Mouse (Mus musculus) heart, embryonic 12.5 days (tissue): ENCODE results near the gene Fam198a. TPM values are rescaled to one million over a fixed set of nuclear protein-coding genes. Genes with fewer than 3 reads are reported as not detected.

Experiments used
- ATAC-seq: fragments of 200-750 bp; cut with Nextera tagmentation; 2 replicates; pipeline ENCODE4 v1.8.0; 2017; ENCODE audit warnings: moderate TSS enrichment, moderate library complexity; ENCODE audit not compliant: insufficient number of reproducible peaks, low FRiP score
- H3K27ac ChIP-seq: fragments of 300-500 bp; sonication (generic); 2 replicates; pipeline ENCODE4 v1.5.1; 2016; ENCODE audit warnings: mild to moderate bottlenecking, moderate library complexity; ENCODE audit not compliant: poor library complexity, severe bottlenecking
- H3K27me3 ChIP-seq: fragments of 300-500 bp; sonication (generic); replicated peaks from 2 replicates; pipeline ENCODE4 v1.6.1; 2016; ENCODE audit warnings: mild to moderate bottlenecking, moderate library complexity
- H3K36me3 ChIP-seq: fragments of 300-500 bp; sonication (generic); 2 replicates; pipeline ENCODE4 v1.6.1; 2016; ENCODE audit warnings: mild to moderate bottlenecking, moderate library complexity
- H3K4me1 ChIP-seq: fragments of 300-500 bp; sonication (generic); replicated peaks from 2 replicates; pipeline ENCODE4 v1.6.1; 2016; ENCODE audit warnings: mild to moderate bottlenecking
- H3K4me2 ChIP-seq: fragments of 300-500 bp; sonication (generic); 2 replicates; pipeline ENCODE4 v1.6.1; 2016; ENCODE audit warnings: mild to moderate bottlenecking, moderate library complexity
- H3K4me3 ChIP-seq: fragments of 300-500 bp; sonication (generic); 2 replicates; pipeline ENCODE4 v1.5.1; 2016; ENCODE audit warnings: mild to moderate bottlenecking
- H3K9ac ChIP-seq: fragments of 300-500 bp; sonication (generic); 2 replicates; pipeline ENCODE4 v1.6.1; 2016; ENCODE audit warnings: mild to moderate bottlenecking, moderate library complexity
- H3K9me3 ChIP-seq: fragments of 300-500 bp; sonication (generic); replicated peaks from 2 replicates; pipeline ENCODE4 v1.6.1; 2016; ENCODE audit warnings: mild to moderate bottlenecking, moderate library complexity
- WGBS: fragments of 180-500 bp; shearing (Covaris S2); methylation state at CpG from one replicate; pipeline ENCODE4 v1.1.7; 2016; 5-methylcytosine and 5-hydroxymethylcytosine counted together
- polyA plus RNA-seq: library from polyadenylated mRNA; unstranded; fragments of >200 nt; fragmentation: Nextera tagmentation; extraction: Ambion mirVana; gene quantifications from 2 replicates; pipeline ENCODE4 v1.2.1, GENCODE M21; 2016

Fam198a gene
- polyA plus RNA-seq: 0.68 and 1.00 TPM in 2 replicates

- 6% methylated on average over 14 of the region's 14 CpGs for WGBS
- Histone ChIP-seq H3K9me3 (no peaks in the 10 kb centered on the region), H3K27ac (0 out of 2 replicates have a peak within 1 kb of the TSS, but pooled peaks have one; percentile 15), H3K4me2 (peak within 1 kb of the TSS; percentile 64), H3K9ac (peak within 1 kb of the TSS; percentile 32; the same call in 1 of the 2 replicates), H3K27me3 (no peaks in the 10 kb centered on the region; the same call in 1 of the 2 replicates), H3K36me3 (no peaks in the 10 kb centered on the region), H3K4me1 (peaks cover 11% of the 10 kb centered on the region), H3K4me3 (peak within 1 kb of the TSS; percentile 34)
- ATAC-seq: peak; percentile 80
Measured at GRCm38 (mm10) chr9:121950418-121951113, at the start of gene Fam198a. TSS of gene Fam198a (plus strand) at chr9:121950988.

GRCm38 (mm10) chr9:121901710-121902700 lies 48.8 kb upstream of the Fam198a start:
- H3K27ac ChIP-seq: no peak overlapping the region
- H3K36me3 ChIP-seq: no peaks in the 10 kb centered on the region
- H3K4me2 ChIP-seq: no peak overlapping the region
- WGBS: 63% methylated on average over 5 of the region's 5 CpGs
- no peak overlapping the region for H3K4me3 ChIP-seq
- no peak overlapping the region for H3K9ac ChIP-seq
- no peak for ATAC-seq
- no peaks in the 10 kb centered on the region for H3K27me3 ChIP-seq
- peaks cover 10% of the 10 kb centered on the region; the same call in 1 of the 2 replicates for H3K4me1 ChIP-seq
- no peaks in the 10 kb centered on the region for H3K9me3 ChIP-seq

- 0 out of 2 replicates have a peak, but pooled peaks cover 3% of the 10 kb centered on the region for H3K27me3 ChIP-seq
- peaks cover 8% of the 10 kb centered on the region; the same call in 1 of the 2 replicates for H3K4me1 ChIP-seq
- H3K9me3 ChIP-seq: no peaks in the 10 kb centered on the region
- no peak overlapping the region for H3K9ac ChIP-seq
- H3K4me2 ChIP-seq: no peak overlapping the region
- WGBS: 63% methylated on average over 8 of the region's 8 CpGs
- ATAC-seq: no peak
- H3K27ac ChIP-seq: no peak overlapping the region
- H3K36me3 ChIP-seq: no peaks in the 10 kb centered on the region
- no peak overlapping the region for H3K4me3 ChIP-seq
Measured at GRCm38 (mm10) chr9:121903476-121904305, 47.1 kb upstream of the Fam198a start.

GRCm38 (mm10) chr9:121904319-121904718 lies 46.5 kb upstream of the Fam198a start:
- WGBS: 84% methylated on average over 4 of the region's 4 CpGs
- H3K27ac ChIP-seq: no peak overlapping the region
- no peak overlapping the region for H3K4me2 ChIP-seq
- H3K4me3 ChIP-seq: no peak overlapping the region
- peaks cover 8% of the 10 kb centered on the region; the same call in 1 of the 2 replicates for H3K4me1 ChIP-seq
- 0 out of 2 replicates have a peak, but pooled peaks cover 3% of the 10 kb centered on the region for H3K27me3 ChIP-seq
- H3K36me3 ChIP-seq: no peaks in the 10 kb centered on the region
- no peak for ATAC-seq
- no peak overlapping the region for H3K9ac ChIP-seq
- no peaks in the 10 kb centered on the region for H3K9me3 ChIP-seq

- Histone ChIP-seq H3K27me3 (0 out of 2 replicates have a peak, but pooled peaks cover 3% of the 10 kb centered on the region), H3K4me1 (peaks cover 8% of the 10 kb centered on the region; the same call in 1 of the 2 replicates), H3K9ac (no peak overlapping the region), H3K9me3 (no peaks in the 10 kb centered on the region), H3K27ac (no peak overlapping the region), H3K36me3 (no peaks in the 10 kb centered on the region), H3K4me3 (no peak overlapping the region), H3K4me2 (no peak overlapping the region)
- ATAC-seq: no peak
- 77% methylated on average over 7 of the region's 7 CpGs for WGBS
Measured at GRCm38 (mm10) chr9:121904946-121905345, 45.8 kb upstream of the Fam198a start.

- 0 out of 2 replicates have a peak, but pooled peaks cover 3% of the 10 kb centered on the region for H3K27me3 ChIP-seq
Measured at GRCm38 (mm10) chr9:121905556-121906185, 45.1 kb upstream of the Fam198a start.

GRCm38 (mm10) chr9:121906456-121906855 lies 44.3 kb upstream of the Fam198a start:
- no peak for ATAC-seq
- 75% methylated on average over 5 of the region's 5 CpGs for WGBS

More at GRCm38 (mm10) chr9:121905556-121906185, 45.1 kb upstream of the Fam198a start:
- Histone ChIP-seq H3K9me3 (no peaks in the 10 kb centered on the region), H3K4me3 (no peak overlapping the region), H3K4me2 (no peak overlapping the region), H3K27ac (no peak overlapping the region), H3K4me1 (peaks cover 8% of the 10 kb centered on the region; the same call in 1 of the 2 replicates), H3K9ac (no peak overlapping the region), H3K36me3 (no peaks in the 10 kb centered on the region)
- WGBS: 76% methylated on average over 4 of the region's 4 CpGs
- no peak for ATAC-seq

GRCm38 (mm10) chr9:121907356-121908070 lies 43.3 kb upstream of the Fam198a start:
- no peak for ATAC-seq
- 69% methylated on average over 10 of the region's 10 CpGs for WGBS
- no peak overlapping the region for H3K9ac ChIP-seq
- H3K9me3 ChIP-seq: no peaks in the 10 kb centered on the region
- 0 out of 2 replicates have a peak, but pooled peaks cover 3% of the 10 kb centered on the region for H3K27me3 ChIP-seq
- no peaks in the 10 kb centered on the region for H3K36me3 ChIP-seq
- no peak overlapping the region for H3K4me3 ChIP-seq
- H3K4me2 ChIP-seq: no peak overlapping the region
- H3K27ac ChIP-seq: no peak overlapping the region
- H3K4me1 ChIP-seq: peaks cover 8% of the 10 kb centered on the region; the same call in 1 of the 2 replicates

More at GRCm38 (mm10) chr9:121906456-121906855, 44.3 kb upstream of the Fam198a start:
- Histone ChIP-seq H3K4me3 (no peak overlapping the region), H3K4me1 (peaks cover 8% of the 10 kb centered on the region; the same call in 1 of the 2 replicates), H3K36me3 (no peaks in the 10 kb centered on the region), H3K9me3 (no peaks in the 10 kb centered on the region), H3K27ac (no peak overlapping the region), H3K27me3 (0 out of 2 replicates have a peak, but pooled peaks cover 3% of the 10 kb centered on the region), H3K9ac (no peak overlapping the region), H3K4me2 (no peak overlapping the region)

- peaks cover 8% of the 10 kb centered on the region; the same call in 1 of the 2 replicates for H3K4me1 ChIP-seq
- no peaks in the 10 kb centered on the region for H3K36me3 ChIP-seq
- H3K4me3 ChIP-seq: no peak overlapping the region
- no peak overlapping the region for H3K4me2 ChIP-seq
- no peak overlapping the region for H3K9ac ChIP-seq
- no peak for ATAC-seq
- H3K27me3 ChIP-seq: 0 out of 2 replicates have a peak, but pooled peaks cover 6% of the 10 kb centered on the region
- WGBS: 86% methylated on average over 17 of the region's 17 CpGs
- no peak overlapping the region for H3K27ac ChIP-seq
- no peaks in the 10 kb centered on the region for H3K9me3 ChIP-seq
Measured at GRCm38 (mm10) chr9:121908321-121908720, 42.5 kb upstream of the Fam198a start.
